Mouse (Mus musculus) C2C12 (cell line): ENCODE measurements around the gene Chrna7.

Experiments
- CTCF ChIP-seq: IDR thresholded peaks from one replicate; pipeline ENCODE4 v1.5.1; 2011; ENCODE audit not compliant: control insufficient read depth, insufficient read depth, insufficient read length
- MAX ChIP-seq: IDR thresholded peaks from one replicate; pipeline ENCODE4 v1.6.1; 2011; ENCODE audit warnings: mild to moderate bottlenecking, control low read depth
- MYOD1 ChIP-seq: IDR thresholded peaks from one replicate; pipeline ENCODE4 v1.6.1; 2011; ENCODE audit warnings: low read depth; ENCODE audit not compliant: control insufficient read depth, insufficient read length
- MYOG ChIP-seq: IDR thresholded peaks from one replicate; pipeline ENCODE4 v1.6.1; 2011; ENCODE audit not compliant: control insufficient read depth, insufficient read length; ENCODE audit errors: extremely low read depth
- USF1 ChIP-seq: IDR thresholded peaks from one replicate; pipeline ENCODE4 v1.6.1; 2011; ENCODE audit warnings: low read depth, mild to moderate bottlenecking, control low read depth, moderate library complexity

DNA sequence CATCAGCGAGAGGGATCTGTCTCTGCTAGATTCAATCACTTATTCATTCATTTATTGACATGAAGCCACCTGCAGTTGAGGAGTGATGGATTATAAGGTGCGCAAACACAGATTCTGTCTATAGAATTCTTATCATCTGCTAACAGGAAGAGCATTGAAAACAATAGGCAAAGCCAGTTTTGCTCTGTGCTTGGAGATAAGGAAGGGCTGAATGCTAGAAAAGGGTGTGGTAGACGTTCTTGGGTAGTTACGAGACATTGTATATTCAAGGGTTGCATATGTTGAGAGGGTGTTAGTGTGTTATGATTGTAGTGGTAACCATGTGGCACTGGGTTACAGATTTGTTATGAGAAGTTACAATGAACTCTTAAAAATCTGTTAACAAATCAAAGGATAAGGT, 103.0 kb downstream of the Chrna7 start:
- TF ChIP-seq CTCF = no peak
- TF ChIP-seq MAX = no peak
- no peak for TF ChIP-seq MYOG
- TF ChIP-seq USF1 = no peak
- no peak for TF ChIP-seq MYOD1
